Mouse (Mus musculus): ENCODE data around the gene Mesp2. TPM values are rescaled to one million over a fixed set of nuclear protein-coding genes. Genes with fewer than 3 reads are reported as not detected.

The Mesp2 gene
- polyA plus RNA-seq (2015; fragmentation: Nextera tagmentation; extraction: Ambion mirVana) = 0.82 and 1.5 TPM in 2 replicates

- Histone ChIP-seq H3K4me3 (replicated peaks) (peak within 1 kb of the TSS; percentile 44), H3K4me1 (peaks cover 10% of the 10 kb centered on the region), H3K27me3 (peaks cover 34% of the 10 kb centered on the region), H3K9ac (peak within 1 kb of the TSS; percentile 29), H3K4me2 (peak within 1 kb of the TSS; percentile 83), H3K36me3 (no peaks in the 10 kb centered on the region), H3K9me3 (replicated peaks) (no peaks in the 10 kb centered on the region), H3K27ac (no peak within 1 kb of the TSS)
- ATAC-seq (replicated peaks; ENCODE audit: low FRiP score) = peak; percentile 70
- WGBS = 10% methylated on average over 71 of the region's 71 CpGs
Measured at GRCm38 (mm10) chr7:79810611-79811506, at the start of gene Mesp2. TSS of gene Mesp2 (plus strand) at chr7:79810727.

- no peak for ATAC-seq (replicated peaks; ENCODE audit: low FRiP score)
- WGBS = 73% methylated on average over 5 of the region's 5 CpGs
Measured at GRCm38 (mm10) chr7:79761124-79761876, 49.2 kb upstream of the Mesp2 start.

GRCm38 (mm10) chr7:79762106-79762505 lies 48.4 kb upstream of the Mesp2 start:
- WGBS = 80% methylated on average over 8 of the region's 8 CpGs
- no peak for ATAC-seq (replicated peaks; ENCODE audit: low FRiP score)
- no peaks in the 10 kb centered on the region for H3K27me3 ChIP-seq

More at GRCm38 (mm10) chr7:79761124-79761876, 49.2 kb upstream of the Mesp2 start:
- Histone ChIP-seq H3K27me3 (no peaks in the 10 kb centered on the region), H3K36me3 (no peaks in the 10 kb centered on the region), H3K4me1 (no peaks in the 10 kb centered on the region), H3K9me3 (replicated peaks) (no peaks in the 10 kb centered on the region), H3K4me2 (no peak overlapping the region), H3K4me3 (replicated peaks) (no peak overlapping the region), H3K27ac (no peak overlapping the region), H3K9ac (no peak overlapping the region)

GRCm38 (mm10) chr7:79765991-79766390 lies 44.5 kb upstream of the Mesp2 start:
- no peak overlapping the region for H3K4me3 ChIP-seq (replicated peaks)
- H3K4me1 ChIP-seq = no peaks in the 10 kb centered on the region

More at GRCm38 (mm10) chr7:79762106-79762505, 48.4 kb upstream of the Mesp2 start:
- Histone ChIP-seq H3K36me3 (no peaks in the 10 kb centered on the region), H3K27ac (no peak overlapping the region), H3K4me2 (no peak overlapping the region), H3K4me1 (no peaks in the 10 kb centered on the region), H3K9me3 (replicated peaks) (no peaks in the 10 kb centered on the region), H3K9ac (no peak overlapping the region), H3K4me3 (replicated peaks) (no peak overlapping the region)

DNA sequence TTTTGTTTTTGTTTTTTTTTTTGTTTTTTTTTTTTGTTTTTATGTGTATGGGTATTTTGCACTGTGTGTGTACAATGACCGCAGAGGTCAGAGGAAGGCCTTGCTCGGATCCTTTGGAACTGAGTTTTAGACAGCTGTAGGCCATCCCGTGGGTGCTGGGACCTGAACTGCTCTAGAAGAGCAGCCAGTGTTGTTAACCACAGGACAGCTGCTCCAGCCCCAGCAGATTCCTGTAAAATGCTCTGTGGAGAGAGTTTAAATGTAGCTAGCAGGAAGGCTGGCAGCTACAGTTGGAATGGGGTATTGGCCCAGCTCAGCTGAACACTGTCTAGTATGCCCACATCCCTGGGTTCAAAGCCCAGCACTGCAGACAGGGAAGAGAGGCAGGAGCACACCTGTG lies 40.9 kb upstream of the Mesp2 start:
- Histone ChIP-seq H3K4me1 (no peaks in the 10 kb centered on the region), H3K27me3 (no peaks in the 10 kb centered on the region; the same call in 1 of the 2 replicates), H3K27ac (no peak overlapping the region), H3K36me3 (no peaks in the 10 kb centered on the region), H3K4me3 (replicated peaks) (no peak overlapping the region), H3K9me3 (replicated peaks) (no peaks in the 10 kb centered on the region), H3K9ac (no peak overlapping the region), H3K4me2 (no peak overlapping the region)
- WGBS = 80% methylated on average over 3 of the region's 3 CpGs
- no peak for ATAC-seq (replicated peaks; ENCODE audit: low FRiP score)

More at GRCm38 (mm10) chr7:79765991-79766390, 44.5 kb upstream of the Mesp2 start:
- no peaks in the 10 kb centered on the region for H3K27me3 ChIP-seq
- ATAC-seq (replicated peaks; ENCODE audit: low FRiP score) = no peak
- no peaks in the 10 kb centered on the region for H3K9me3 ChIP-seq (replicated peaks)
- H3K27ac ChIP-seq = no peak overlapping the region
- no peaks in the 10 kb centered on the region for H3K36me3 ChIP-seq
- H3K4me2 ChIP-seq = no peak overlapping the region
- 41% methylated on average over 1 of the region's 1 CpGs for WGBS
- no peak overlapping the region for H3K9ac ChIP-seq

- H3K9me3 ChIP-seq (replicated peaks) = no peaks in the 10 kb centered on the region
Measured at GRCm38 (mm10) chr7:79771561-79772512, 38.7 kb upstream of the Mesp2 start.

DNA sequence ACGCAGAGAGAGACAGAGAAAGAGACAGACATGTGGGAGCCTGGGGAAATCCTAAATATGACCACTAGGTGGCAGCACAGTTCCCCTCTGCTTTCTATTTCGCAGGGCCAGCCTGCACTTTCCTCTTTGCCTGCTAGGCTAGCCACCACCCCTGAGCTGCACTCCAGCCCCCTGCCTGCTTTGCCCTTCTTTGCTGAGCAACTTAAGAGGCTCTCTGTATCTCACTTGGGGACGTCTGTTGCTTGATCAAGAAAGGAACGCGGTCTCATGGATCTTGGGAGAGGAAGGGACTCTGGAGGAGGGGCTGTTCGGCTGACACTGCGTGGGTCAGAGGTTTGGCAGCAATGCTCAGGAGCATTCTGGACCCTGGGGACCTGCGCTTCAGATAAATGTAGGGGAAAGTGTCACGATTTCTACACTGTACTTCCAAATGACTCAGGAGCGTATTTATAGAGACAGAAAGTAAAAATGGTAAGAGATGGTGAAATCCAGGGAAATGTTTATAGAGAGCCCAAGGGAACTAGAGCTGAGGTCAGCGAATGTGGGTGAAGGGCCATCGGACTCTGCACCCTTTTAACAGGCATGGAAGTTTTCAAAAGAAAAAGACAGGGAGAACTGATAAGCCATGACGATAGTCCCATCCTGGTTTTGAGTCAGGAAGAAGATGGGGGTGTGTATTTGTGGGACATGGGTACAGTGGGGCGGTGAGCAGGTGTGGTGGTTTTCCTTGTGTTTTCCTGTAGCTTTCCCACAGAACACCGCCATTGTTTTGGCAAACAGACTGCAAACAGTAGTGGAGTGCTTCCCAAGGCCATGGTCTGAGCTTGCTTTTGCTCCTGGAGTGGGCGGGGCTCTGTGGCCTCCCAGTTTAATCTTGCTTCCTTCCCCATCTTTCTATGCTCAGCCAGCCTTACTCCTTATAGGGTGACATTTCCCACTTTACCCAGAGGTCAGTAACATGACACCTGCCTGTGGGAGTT lies 29.6 kb upstream of the Mesp2 start:
- H3K36me3 ChIP-seq = no peaks in the 10 kb centered on the region
- H3K4me3 ChIP-seq (replicated peaks) = peak overlapping the region; percentile 33
- WGBS = 29% methylated on average over 16 of the region's 16 CpGs
- no peaks in the 10 kb centered on the region for H3K9me3 ChIP-seq (replicated peaks)
- 0 out of 2 replicates have a peak overlapping the region, but pooled peaks have one; percentile 23 for H3K27ac ChIP-seq
- H3K4me2 ChIP-seq = peak overlapping the region; percentile 62
- ATAC-seq (replicated peaks; ENCODE audit: low FRiP score) = peak; percentile 49; the same call in 1 of the 2 replicates
- H3K9ac ChIP-seq = peak overlapping the region; percentile 40; the same call in 1 of the 2 replicates
- no peaks in the 10 kb centered on the region for H3K27me3 ChIP-seq
- H3K4me1 ChIP-seq = peaks cover 9% of the 10 kb centered on the region

More at GRCm38 (mm10) chr7:79771561-79772512, 38.7 kb upstream of the Mesp2 start:
- Histone ChIP-seq H3K9ac (no peak overlapping the region), H3K4me2 (no peak overlapping the region), H3K4me3 (replicated peaks) (no peak overlapping the region), H3K27me3 (no peaks in the 10 kb centered on the region; the same call in 1 of the 2 replicates), H3K36me3 (no peaks in the 10 kb centered on the region), H3K27ac (no peak overlapping the region), H3K4me1 (no peaks in the 10 kb centered on the region)
- 46% methylated on average over 15 of the region's 15 CpGs for WGBS
- ATAC-seq (replicated peaks; ENCODE audit: low FRiP score) = no peak

DNA sequence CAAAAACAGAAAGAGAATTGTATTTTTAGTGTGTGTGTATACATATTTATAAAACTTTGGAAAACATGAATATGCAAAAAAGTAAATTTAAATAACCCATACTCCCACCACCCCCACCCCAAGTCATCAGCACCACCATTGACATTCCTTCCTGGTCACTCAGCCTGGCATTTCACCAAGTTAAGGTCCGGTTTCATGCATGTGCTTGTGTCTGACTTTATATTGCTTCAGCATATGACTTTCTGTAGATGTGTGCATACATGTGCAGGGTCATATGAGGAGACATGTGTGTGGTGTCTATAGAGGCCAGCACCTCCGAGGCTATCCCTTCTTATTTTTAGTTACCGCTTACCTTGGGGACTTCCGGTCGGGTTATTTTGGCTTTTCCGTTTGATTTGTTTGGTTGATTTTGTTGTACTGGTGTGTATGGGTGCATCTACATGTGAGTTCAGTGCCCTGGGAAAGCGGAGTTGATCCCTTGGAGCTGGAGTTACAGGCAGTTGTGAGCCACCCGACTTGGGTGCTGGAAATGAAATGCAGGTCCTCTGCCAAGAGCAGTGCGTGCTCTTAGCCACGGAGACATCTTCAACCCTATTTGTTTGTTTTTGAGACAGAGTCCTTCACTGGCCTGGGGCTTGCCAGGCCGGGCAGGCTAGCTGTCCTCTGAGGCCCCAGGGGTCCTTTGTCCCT lies 28.6 kb upstream of the Mesp2 start:
- no peak for ATAC-seq (replicated peaks; ENCODE audit: low FRiP score)
- H3K27me3 ChIP-seq = no peaks in the 10 kb centered on the region
- H3K9ac ChIP-seq = no peak overlapping the region
- H3K4me2 ChIP-seq = no peak overlapping the region
- peaks cover 9% of the 10 kb centered on the region for H3K4me1 ChIP-seq
- no peak overlapping the region for H3K4me3 ChIP-seq (replicated peaks)
- no peaks in the 10 kb centered on the region for H3K36me3 ChIP-seq
- WGBS = 78% methylated on average over 11 of the region's 11 CpGs
- H3K9me3 ChIP-seq (replicated peaks) = no peaks in the 10 kb centered on the region
- H3K27ac ChIP-seq = no peak overlapping the region

- Histone ChIP-seq H3K9ac (no peak overlapping the region), H3K27me3 (peaks cover 5% of the 10 kb centered on the region), H3K4me2 (no peak overlapping the region), H3K36me3 (no peaks in the 10 kb centered on the region), H3K4me1 (peaks cover 9% of the 10 kb centered on the region), H3K4me3 (replicated peaks) (no peak overlapping the region), H3K27ac (no peak overlapping the region), H3K9me3 (replicated peaks) (no peaks in the 10 kb centered on the region)
- 82% methylated on average over 2 of the region's 2 CpGs for WGBS
- no peak for ATAC-seq (replicated peaks; ENCODE audit: low FRiP score)
Measured at GRCm38 (mm10) chr7:79782516-79782855, 28.0 kb upstream of the Mesp2 start.

DNA sequence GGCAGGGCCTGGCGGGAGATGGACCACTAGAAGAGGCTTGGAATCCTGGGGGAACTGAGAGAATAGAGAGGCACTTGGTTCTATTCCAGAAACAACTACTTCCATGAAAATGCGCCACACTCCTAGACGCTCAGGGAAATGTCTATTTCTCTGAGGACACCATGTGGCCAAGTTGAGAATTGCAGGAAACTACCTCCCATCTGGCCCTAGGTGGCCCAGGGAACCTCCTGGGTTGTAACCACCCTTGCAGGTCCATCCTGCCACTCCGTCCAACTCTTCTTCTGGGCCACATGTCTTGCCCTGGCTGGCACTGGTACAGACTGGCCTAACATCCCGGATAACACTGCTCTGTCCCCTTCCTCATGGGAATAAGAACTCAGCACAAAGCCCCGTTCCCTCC lies 24.2 kb upstream of the Mesp2 start:
- H3K4me1 ChIP-seq = peaks cover 5% of the 10 kb centered on the region
- H3K4me3 ChIP-seq (replicated peaks) = no peak overlapping the region
- H3K9me3 ChIP-seq (replicated peaks) = no peaks in the 10 kb centered on the region
- no peak overlapping the region for H3K27ac ChIP-seq
- 0 out of 2 replicates have a peak, but pooled peaks have one; percentile 56 for ATAC-seq (replicated peaks; ENCODE audit: low FRiP score)
- H3K9ac ChIP-seq = no peak overlapping the region
- WGBS = 22% methylated on average over 6 of the region's 6 CpGs
- H3K27me3 ChIP-seq = peaks cover 33% of the 10 kb centered on the region
- H3K4me2 ChIP-seq = no peak overlapping the region
- H3K36me3 ChIP-seq = no peaks in the 10 kb centered on the region

All from kidney, embryonic 15.5 days (tissue).